Comparison of ENCODE assay signal across 18 mouse cellular contexts in genomic region chr1:171059203-171059602, GRCm38 (mm10). TPM values are rescaled to one million over a fixed set of nuclear protein-coding genes. Genes with fewer than 3 reads are reported as not detected.
A peak's percentile ranks its signal among the peaks of the same experiment; 100 is the strongest.
DNase-seq lines count a peak whose midpoint lies in the region; TF ChIP-seq lines count a peak whose summit lies in the region.
"Had no signal": no experiment of that assay in that cellular context is flagged by ENCODE, and none has a peak within 500 bp of the region (broad histone marks: within the 10 kb centered on the region; RNA-seq: fewer than 3 reads in every experiment).

No protein-coding gene starts in this region.

- peaks cover 5% of the 10 kb centered on the region; the same call in 1 of the 2 replicates for H3K4me1 ChIP-seq in spleen, adult 2 months (ENCODE audit: control insufficient read depth, insufficient read depth, insufficient read length)
- H3K4me1 ChIP-seq in forebrain, embryonic 10.5 days = peaks cover 6% of the 10 kb centered on the region
- H3K4me1 ChIP-seq: limb, embryonic 12.5 days had no signal

- no peaks in the 10 kb centered on the region for H3K27me3 ChIP-seq in spleen, adult 2 months (ENCODE audit: control insufficient read depth, insufficient read depth, low read length)
- H3K27me3 ChIP-seq in forebrain, embryonic 10.5 days (ENCODE audit: poor library complexity, severe bottlenecking) = peaks cover 13% of the 10 kb centered on the region

- 9% methylated on average over 2 of the region's 2 CpGs for WGBS in spleen, adult 2 months
- 83% methylated on average over 2 of the region's 2 CpGs for WGBS in forebrain, embryonic 10.5 days

- H3K4me3 ChIP-seq in spleen, adult 2 months (ENCODE audit: extremely low read depth, insufficient read depth, insufficient read length) = no peak overlapping the region
- H3K4me3 ChIP-seq in forebrain, embryonic 10.5 days = no peak overlapping the region
- H3K4me3 ChIP-seq: heart, embryonic 13.5 days; limb, embryonic 12.5 days; midbrain, embryonic 13.5 days; neural tube, embryonic 13.5 days had no signal

- no peaks in the 10 kb centered on the region for H3K9me3 ChIP-seq in forebrain, embryonic 10.5 days
- H3K9me3 ChIP-seq: heart, embryonic 13.5 days; limb, embryonic 12.5 days; neural tube, embryonic 13.5 days had no signal

- TF ChIP-seq POLR2A in spleen, adult 2 months (IDR thresholded peaks at IDR 0.05; ENCODE audit: low read depth, low read length) = no peak

- no peak for TF ChIP-seq CTCF in spleen, adult 2 months (IDR thresholded peaks at IDR 0.05; ENCODE audit: extremely low read depth, insufficient read depth, insufficient read length, insufficient replicate concordance)

- no peaks in the 10 kb centered on the region for H3K36me3 ChIP-seq in spleen, adult 2 months (ENCODE audit: control insufficient read depth, insufficient read depth, low read length)
- H3K36me3 ChIP-seq in forebrain, embryonic 10.5 days (replicated peaks) = no peaks in the 10 kb centered on the region
- H3K36me3 ChIP-seq: heart, embryonic 13.5 days; limb, embryonic 12.5 days; midbrain, embryonic 13.5 days; neural tube, embryonic 13.5 days had no signal

- peak overlapping the region; percentile 17; the same call in 1 of the 2 replicates for H3K27ac ChIP-seq in spleen, adult 2 months (ENCODE audit: insufficient read depth, low read length)
- H3K27ac ChIP-seq in forebrain, embryonic 10.5 days = no peak overlapping the region
- H3K27ac ChIP-seq: heart, embryonic 13.5 days; hindbrain, postnatal 0 days; kidney, postnatal 0 days; limb, embryonic 12.5 days; midbrain, embryonic 13.5 days; neural tube, embryonic 13.5 days had no signal

- DNase-seq in heart, adult 11 months = peak; percentile 96
- DNase-seq in heart, postnatal 25 days (ENCODE audit: low spot score) = no peak
- DNase-seq in spleen, adult 2 months (ENCODE audit: low read depth in 1 of 2, low spot score in 2 of 2) = no peak
- no peak for DNase-seq in spleen, adult 12 weeks (ENCODE audit: low spot score)
- DNase-seq in lung, postnatal 36 days = peak; percentile 53
- peak; percentile 52 for DNase-seq in yolk sac, embryonic 10.5 days (ENCODE audit: low spot score)
- no peak for DNase-seq in thymus, postnatal 4 days
- DNase-seq in forebrain, embryonic 10.5 days (ENCODE audit: extremely low spot score, low spot score) = no peak
- DNase-seq: cerebellum, adult 9-10 months; right cerebral cortex, adult 18-20 months; thymus, adult 2 months had no signal

- intact Hi-C loops in heart, postnatal 25 days (cut with DNase I) = no loop called here

RNA-seq across cellular contexts. Expression of gene Fcgr3, which starts 5.5 kb away (rescaled TPM):
- 10 to 100 TPM; 12.5 to 15.6 TPM for total RNA-seq in heart, postnatal 25 days (2021)
- 20.6 and 24.5 TPM in 2 replicates for polyA plus RNA-seq in spleen, adult 2 months (2012; rRNA removed)
- polyA plus RNA-seq in forebrain, embryonic 10.5 days (2016; fragmentation: Nextera tagmentation; extraction: Ambion mirVana) = 3.2 and 4.5 TPM in 2 replicates

RNA-seq across cellular contexts. Expression of gene Fcgr4, which starts 40.5 kb away (rescaled TPM):
- under 1 TPM; 0.34 to 0.52 TPM for total RNA-seq in heart, postnatal 25 days (2021)
- 7.6 and 11.4 TPM in 2 replicates for polyA plus RNA-seq in spleen, adult 2 months (2012; rRNA removed)
- 0.11 TPM in 1 of 2 replicates, not detected in the other for polyA plus RNA-seq in forebrain, embryonic 10.5 days (2016; fragmentation: Nextera tagmentation; extraction: Ambion mirVana)
- total RNA-seq: gastrocnemius, adult 8-10 months; hindbrain, postnatal 0 days had no signal
- polyA plus RNA-seq: midbrain, embryonic 13.5 days; neural tube, embryonic 13.5 days had no signal

RNA-seq across cellular contexts. Expression of gene Cfap126, which starts 54.5 kb away (rescaled TPM):
- total RNA-seq in heart, postnatal 25 days (2021) = 1 to 10 TPM in 1 of 2 experiments, under 1 TPM in 1; 0.34 to 1.1 TPM
- polyA plus RNA-seq in spleen, adult 2 months (2012; rRNA removed) = 2.4 and 3.4 TPM in 2 replicates
- 2.2 and 2.8 TPM in 2 replicates for polyA plus RNA-seq in forebrain, embryonic 10.5 days (2016; fragmentation: Nextera tagmentation; extraction: Ambion mirVana)

Comparison
In these comparisons a context has a peak if more than half of its experiments do, and no peak if none do; other contexts are left out.
1. DNase-seq: peak in heart, adult 11 months (single experiment), lung, postnatal 36 days (single experiment) and yolk sac, embryonic 10.5 days (single experiment); none in heart, postnatal 25 days (single experiment), spleen, adult 2 months (0 of 2), spleen, adult 12 weeks (single experiment), thymus, postnatal 4 days (single experiment) and forebrain, embryonic 10.5 days (single experiment).